Mouse (Mus musculus): Measurements from ENCODE around the gene Olfr1154.

DNA sequence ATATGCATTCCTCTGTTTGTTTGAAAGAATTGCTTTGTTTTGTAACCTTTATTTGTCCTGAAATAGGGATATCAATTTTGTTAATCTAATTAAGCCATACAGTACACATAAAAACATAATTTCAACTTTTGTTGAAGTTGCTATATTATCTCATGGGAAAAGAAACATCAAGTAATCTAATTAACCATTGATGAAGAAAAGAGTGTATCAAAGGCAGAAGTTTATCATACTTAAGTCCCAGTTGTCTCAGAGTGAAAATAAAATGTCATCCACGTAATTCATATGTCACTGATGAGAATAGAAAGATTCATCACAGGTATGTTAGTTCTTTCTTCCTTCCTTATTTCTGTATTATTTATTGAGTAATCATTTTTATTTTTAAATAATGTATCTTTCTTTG lies 10.3 kb downstream of the Olfr1154 start, which contains the start of gene Olfr1153:
- TF ChIP-seq CTCF (IDR thresholded peaks at IDR 0.05; ENCODE audit: low read depth) (no peak), EP300 (optimal IDR thresholded peaks at IDR 0.05) (no peak)
